Mouse (Mus musculus): Measurements from ENCODE around the gene Tuba4a. TPM values are rescaled to one million over a fixed set of nuclear protein-coding genes. Genes with fewer than 3 reads are reported as not detected.

The Tuba4a gene
- total RNA-seq, 2 experiments from 2014 or later, result 371 to 462 TPM

Small RNAs within 50 kb of the gene (microRNA-seq; reads per million reads assigned to microRNA genes)
- gene Gm27943, result 0 reads per million in 2 experiments

Other genes with a start within 250 kb of the Tuba4a start
- gene Nhej1, start 94.7 kb downstream of the Tuba4a start, total RNA-seq (2021), result 1 to 10 TPM; 2.3 to 3.1 TPM
- 1 to 10 TPM; 1.2 to 1.3 TPM for gene Slc23a3, start 86.0 kb downstream of the Tuba4a start, total RNA-seq (2021)
- gene Cnppd1, start 77.2 kb downstream of the Tuba4a start, total RNA-seq (2021), result 10 to 100 TPM; 27.9 to 35.0 TPM
- 10 to 100 TPM; 34.1 to 37.5 TPM for gene Retreg2, start 77.1 kb downstream of the Tuba4a start, total RNA-seq (2021)
- 10 to 100 TPM; 17.3 to 20.6 TPM for gene Zfand2b, start 51.2 kb downstream of the Tuba4a start, total RNA-seq (2021)
- 10 to 100 TPM; 20.0 to 24.1 TPM for gene Abcb6, start 39.5 kb downstream of the Tuba4a start, total RNA-seq (2021)
- gene Ankzf1, start 27.7 kb downstream of the Tuba4a start, total RNA-seq (2021), result 10 to 100 TPM; 10.0 to 12.0 TPM
- 10 to 100 TPM; 39.7 to 40.7 TPM for gene Atg9a, start 27.7 kb downstream of the Tuba4a start, total RNA-seq (2021)
- 10 to 100 TPM; 10.7 to 12.7 TPM for gene Glb1l, start 9.1 kb downstream of the Tuba4a start, total RNA-seq (2021)
- gene Stk16, start 9.0 kb downstream of the Tuba4a start, total RNA-seq (2021), result 10 to 100 TPM; 65.6 to 67.0 TPM
- not detected for gene A630095N17Rik, start 12.2 kb upstream of the Tuba4a start, total RNA-seq (2021)
- gene Dnajb2, start 16.5 kb upstream of the Tuba4a start, total RNA-seq (2021), result 10 to 100 TPM; 46.4 to 49.2 TPM
- gene Ptprn, start 44.6 kb upstream of the Tuba4a start, total RNA-seq (2021), result under 1 TPM; 0.41 to 0.43 TPM
- not detected for gene Resp18, start 58.5 kb upstream of the Tuba4a start, total RNA-seq (2021)
- 10 to 100 TPM; 89.5 to 89.8 TPM for gene Dnpep, start 98.1 kb upstream of the Tuba4a start, total RNA-seq (2021)
- 100 to 1,000 TPM; 742 to 747 TPM for gene Des, start 140.5 kb upstream of the Tuba4a start, total RNA-seq (2021)
- gene Speg, start 155.4 kb upstream of the Tuba4a start, total RNA-seq (2021), result 100 to 1,000 TPM; 121 to 123 TPM
- gene Gmppa, start 216.1 kb upstream of the Tuba4a start, total RNA-seq (2021), result 10 to 100 TPM; 41.1 to 41.4 TPM
- not detected for gene Asic4, start 230.6 kb upstream of the Tuba4a start, total RNA-seq (2021)